Mouse (Mus musculus): ENCODE results near the gene Josd1.
A peak's percentile ranks its signal among the peaks of the same experiment; 100 is the strongest.

Gene Josd1

DNA sequence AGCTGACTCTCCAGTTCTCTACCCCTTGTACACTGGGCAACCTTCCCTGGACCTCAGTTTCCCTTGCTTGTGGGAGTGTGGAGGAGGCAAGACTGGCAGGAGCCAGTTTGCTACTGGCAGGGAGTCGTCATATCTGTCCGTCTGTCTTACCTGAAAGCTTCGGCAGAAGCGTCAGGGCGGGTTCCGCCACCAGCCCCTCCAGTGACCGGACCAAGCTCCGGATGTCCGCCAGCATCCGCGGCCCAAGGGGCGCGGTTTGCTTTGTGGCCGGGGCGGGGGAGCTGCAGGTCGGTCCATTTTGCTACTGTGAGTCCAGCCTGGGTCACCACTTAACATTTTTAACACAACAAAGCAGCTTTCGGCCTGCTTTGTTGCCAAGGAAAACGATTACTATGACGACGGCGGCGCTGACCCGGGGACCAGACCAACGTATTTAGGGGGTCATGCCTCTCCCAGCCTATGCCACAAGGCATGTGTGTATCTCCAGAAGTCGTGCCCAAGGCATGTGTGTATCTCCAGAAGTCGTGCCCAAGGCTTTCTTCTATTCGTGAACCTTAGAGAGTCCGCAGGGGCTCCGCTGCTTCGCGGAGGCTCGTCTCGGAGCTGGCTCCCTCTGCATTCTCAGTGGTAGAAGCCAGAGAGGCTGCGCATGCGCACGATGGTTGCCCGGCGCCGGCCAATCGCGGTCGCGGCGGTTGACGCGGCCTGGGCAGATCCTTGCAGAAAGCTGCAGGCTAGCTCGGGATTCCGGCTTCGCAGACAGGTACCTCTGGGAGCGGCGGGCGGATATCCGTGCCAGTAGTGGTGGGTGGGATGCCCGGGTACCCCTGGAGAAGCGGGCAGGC is 29.0 kb downstream of the Josd1 start, which contains the start of the genes Fam227a and Cby1:
Gene Fam227a, minus strand, starts transcription at position 426 of the 845 bp plus-strand sequence.
Gene Cby1, plus strand, starts transcription at position 669 of the 845 bp plus-strand sequence.
- peak; percentile 95 for DNase-seq (ENCODE audit: inconsistent ontology term)

DNA sequence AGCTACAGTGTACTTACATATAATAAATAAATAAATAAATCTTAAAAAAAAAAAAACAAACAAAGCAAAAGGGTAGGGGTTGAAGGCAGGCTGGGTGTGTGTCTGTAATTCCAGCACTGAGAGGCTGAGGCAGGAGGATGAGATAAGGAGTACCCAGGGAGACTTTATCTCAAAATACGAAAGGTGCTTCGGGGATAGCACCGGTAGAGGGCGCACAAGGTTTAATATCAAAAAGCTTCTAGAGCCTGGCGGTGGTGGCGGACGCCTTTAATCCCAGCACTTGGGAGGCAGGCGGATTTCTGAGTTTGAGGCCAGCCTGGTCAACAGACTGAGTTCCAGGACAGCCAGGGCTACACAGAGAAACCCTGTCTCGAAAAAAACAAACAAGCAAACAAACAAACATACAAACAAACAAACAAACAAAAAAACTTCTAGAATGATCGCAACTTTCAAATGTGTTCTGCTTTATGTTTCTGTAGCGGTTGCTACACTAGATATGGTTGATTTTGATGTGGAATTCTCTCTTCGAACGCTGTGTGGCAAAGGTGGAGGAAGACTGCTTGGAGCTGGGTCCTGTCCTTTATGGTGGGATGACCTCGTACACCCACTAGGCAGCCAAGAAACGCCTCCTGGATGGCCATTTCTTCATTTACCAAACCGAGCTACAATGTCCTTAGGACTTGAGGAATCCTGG is 29.7 kb downstream of the Josd1 start:
- DNase-seq (ENCODE audit: inconsistent ontology term) = peak; percentile 71

DNA sequence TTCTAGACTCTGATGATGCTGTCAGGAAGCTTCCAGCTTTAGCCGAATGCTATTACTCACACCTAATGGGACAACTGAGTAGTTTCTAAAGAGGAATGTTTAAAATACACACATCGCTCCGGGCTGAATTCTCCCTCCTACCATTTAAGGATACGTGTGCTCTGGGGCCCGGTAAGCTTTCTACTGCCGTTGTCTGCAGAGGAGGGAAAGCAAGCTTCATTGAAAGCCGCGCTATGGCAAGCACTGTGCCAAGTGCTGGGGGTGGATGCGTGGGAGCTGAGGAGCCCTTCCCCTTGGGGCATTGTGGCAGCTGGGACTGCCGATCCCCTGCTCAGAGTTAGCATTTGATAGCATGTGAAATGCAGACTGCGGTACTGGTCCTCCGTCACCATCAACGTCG is 31.3 kb downstream of the Josd1 start:
- DNase-seq (ENCODE audit: inconsistent ontology term) = no peak

- DNase-seq (ENCODE audit: inconsistent ontology term) = no peak
Observed at GRCm38 (mm10) chr15:79651481-79651880, 36.2 kb downstream of the Josd1 start.

GRCm38 (mm10) chr15:79650569-79650968 is 37.1 kb downstream of the Josd1 start:
- DNase-seq (ENCODE audit: inconsistent ontology term) = no peak

GRCm38 (mm10) chr15:79648130-79648529 is 39.6 kb downstream of the Josd1 start:
- DNase-seq (ENCODE audit: inconsistent ontology term) = no peak

DNA sequence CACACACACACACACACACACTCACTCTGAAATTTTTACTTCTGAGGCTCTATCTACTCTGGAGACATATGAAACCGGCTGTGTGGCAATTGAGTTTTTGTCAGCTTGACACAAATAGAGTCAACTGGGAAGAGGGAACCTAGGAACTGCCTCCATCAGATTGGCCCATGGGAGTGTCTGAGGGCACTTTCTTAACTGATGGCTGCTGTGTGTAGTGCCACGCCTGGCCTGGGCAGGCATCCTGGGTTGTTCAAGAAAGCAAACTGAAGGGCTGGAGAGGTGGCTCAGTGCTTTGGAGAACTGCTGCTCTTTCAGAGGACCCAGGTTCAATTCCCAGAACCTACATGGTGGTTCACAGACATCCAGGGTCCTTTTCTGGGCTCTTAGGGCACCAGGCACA is 42.2 kb downstream of the Josd1 start:
- DNase-seq (ENCODE audit: inconsistent ontology term) = no peak

- peak; percentile 10 for DNase-seq (ENCODE audit: inconsistent ontology term)
Observed at GRCm38 (mm10) chr15:79641135-79641817, 46.4 kb downstream of the Josd1 start.

DNA sequence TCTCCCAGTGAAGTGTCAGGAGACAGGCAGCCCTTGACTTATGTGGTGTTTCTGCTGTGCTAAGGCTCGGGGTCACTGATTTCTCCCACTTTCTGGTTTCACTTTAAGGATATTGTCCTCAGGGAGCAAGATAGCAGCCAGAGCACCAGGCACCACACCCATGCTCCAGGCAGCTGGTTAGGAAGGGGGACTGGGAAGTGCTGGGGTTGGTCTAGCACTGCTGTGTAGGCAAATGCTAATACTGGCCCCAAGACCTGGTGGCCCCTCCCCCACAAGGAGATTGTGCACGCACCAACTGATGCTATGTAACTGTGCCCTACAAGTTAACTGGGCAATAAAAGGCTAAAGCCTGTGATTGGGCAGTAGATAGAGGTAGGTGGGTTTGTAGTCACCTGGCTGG is 57.2 kb downstream of the Josd1 start:
- no peak for DNase-seq (ENCODE audit: inconsistent ontology term)
